Mouse (Mus musculus) embryonic facial prominence, embryonic 12.5 days (tissue): ENCODE data around the gene Rasal1. TPM values are rescaled to one million over a fixed set of nuclear protein-coding genes. Genes with fewer than 3 reads are reported as not detected.
A peak's percentile ranks its signal among the peaks of the same experiment; 100 is the strongest.

Experiments used
- ATAC-seq: fragments of 200-750 bp; cut with Nextera tagmentation; 2 replicates; pipeline ENCODE4 v1.8.0; 2017; ENCODE audit not compliant: insufficient number of reproducible peaks, insufficient read depth, low FRiP score, low TSS enrichment
- H3K27ac ChIP-seq: fragments of 300-500 bp; sonication (generic); 2 replicates; pipeline ENCODE4 v1.5.1; 2016; ENCODE audit warnings: mild to moderate bottlenecking
- H3K27me3 ChIP-seq: fragments of 300-500 bp; sonication (generic); 2 replicates; pipeline ENCODE4 v1.6.1; 2016; ENCODE audit warnings: mild to moderate bottlenecking, moderate library complexity
- H3K36me3 ChIP-seq: fragments of 300-500 bp; sonication (generic); 2 replicates; pipeline ENCODE4 v1.6.1; 2016; ENCODE audit warnings: mild to moderate bottlenecking
- H3K4me1 ChIP-seq: fragments of 300-500 bp; sonication (generic); 2 replicates; pipeline ENCODE4 v1.6.1; 2016
- H3K4me2 ChIP-seq: fragments of 300-500 bp; sonication (generic); replicated peaks from 2 replicates; pipeline ENCODE4 v1.6.1; 2016; ENCODE audit warnings: mild to moderate bottlenecking, moderate library complexity
- H3K4me3 ChIP-seq: fragments of 300-500 bp; sonication (generic); 2 replicates; pipeline ENCODE4 v1.5.1; 2016; ENCODE audit warnings: mild to moderate bottlenecking
- H3K9ac ChIP-seq: fragments of 300-500 bp; sonication (generic); 2 replicates; pipeline ENCODE4 v1.6.1; 2016; ENCODE audit warnings: mild to moderate bottlenecking, moderate library complexity
- H3K9me3 ChIP-seq: fragments of 300-500 bp; sonication (generic); 2 replicates; pipeline ENCODE4 v1.6.1; 2016; ENCODE audit warnings: mild to moderate bottlenecking, moderate library complexity
- WGBS: fragments of 180-500 bp; shearing (Covaris S2); methylation state at CpG from one replicate; pipeline ENCODE4 v1.1.7; 2016; 5-methylcytosine and 5-hydroxymethylcytosine counted together
- polyA plus RNA-seq: library from polyadenylated mRNA; unstranded; fragments of >200 nt; fragmentation: Nextera tagmentation; extraction: Ambion mirVana; gene quantifications from 2 replicates; pipeline ENCODE4 v1.2.1, GENCODE M21; 2016

Rasal1 gene
- polyA plus RNA-seq, 1 experiment from 2014 or later: 0.26 TPM

- no peak overlapping the region for H3K27ac ChIP-seq
- no peak for ATAC-seq
- WGBS: 67% methylated on average over 6 of the region's 6 CpGs
- no peak overlapping the region for H3K9ac ChIP-seq
- H3K4me3 ChIP-seq: no peak overlapping the region
- H3K4me2 ChIP-seq: no peak overlapping the region
- peaks cover 9% of the 10 kb centered on the region for H3K4me1 ChIP-seq
- H3K27me3 ChIP-seq: peaks cover 47% of the 10 kb centered on the region
- H3K9me3 ChIP-seq: no peaks in the 10 kb centered on the region
- H3K36me3 ChIP-seq: no peaks in the 10 kb centered on the region
These were observed 2.8 kb upstream of the Rasal1 start for GRCm38 (mm10) chr5:120645851-120646250.

- 63% methylated on average over 4 of the region's 4 CpGs for WGBS
- Histone ChIP-seq H3K4me3 (no peak overlapping the region), H3K4me1 (peaks cover 9% of the 10 kb centered on the region), H3K36me3 (no peaks in the 10 kb centered on the region), H3K27me3 (peaks cover 55% of the 10 kb centered on the region), H3K27ac (no peak overlapping the region), H3K4me2 (no peak overlapping the region), H3K9me3 (no peaks in the 10 kb centered on the region), H3K9ac (no peak overlapping the region)
- no peak for ATAC-seq
These were observed 1.3 kb upstream of the Rasal1 start for GRCm38 (mm10) chr5:120647361-120647760.

GRCm38 (mm10) chr5:120647814-120648491 is 659 bp upstream of the Rasal1 start:
- H3K4me2 ChIP-seq: no peak overlapping the region; the same call in 1 of the 2 replicates
- whole genome bisulfite sequencing: 40% methylated on average over 12 of the region's 12 CpGs
- peaks cover 9% of the 10 kb centered on the region for H3K4me1 ChIP-seq
- H3K9me3 ChIP-seq: no peaks in the 10 kb centered on the region
- no peak for ATAC-seq
- no peak overlapping the region for H3K27ac ChIP-seq
- H3K36me3 ChIP-seq: no peaks in the 10 kb centered on the region
- H3K4me3 ChIP-seq: peak overlapping the region; percentile 26; the same call in 1 of the 2 replicates
- no peak overlapping the region for H3K9ac ChIP-seq
- H3K27me3 ChIP-seq: peaks cover 59% of the 10 kb centered on the region

GRCm38 (mm10) chr5:120649374-120649933 is 842 bp downstream of the Rasal1 start:
- 6% methylated on average over 21 of the region's 21 CpGs for WGBS

GRCm38 (mm10) chr5:120649938-120650337 is 1.3 kb downstream of the Rasal1 start:
- Histone ChIP-seq H3K4me2 (no peak overlapping the region), H3K27ac (no peak overlapping the region), H3K4me1 (peaks cover 9% of the 10 kb centered on the region), H3K9ac (no peak overlapping the region), H3K27me3 (peaks cover 64% of the 10 kb centered on the region), H3K36me3 (no peaks in the 10 kb centered on the region), H3K9me3 (no peaks in the 10 kb centered on the region), H3K4me3 (no peak overlapping the region)
- no peak for ATAC-seq
- 18% methylated on average over 13 of the region's 13 CpGs for WGBS

More at GRCm38 (mm10) chr5:120649374-120649933, 842 bp downstream of the Rasal1 start:
- H3K9me3 ChIP-seq: no peaks in the 10 kb centered on the region
- peaks cover 9% of the 10 kb centered on the region for H3K4me1 ChIP-seq
- H3K4me2 ChIP-seq: peak overlapping the region; percentile 45
- H3K4me3 ChIP-seq: peak overlapping the region; percentile 26
- H3K27me3 ChIP-seq: peaks cover 62% of the 10 kb centered on the region
- ATAC-seq: no peak
- H3K36me3 ChIP-seq: no peaks in the 10 kb centered on the region
- no peak overlapping the region for H3K27ac ChIP-seq
- H3K9ac ChIP-seq: no peak overlapping the region

- H3K4me1 ChIP-seq: peaks cover 9% of the 10 kb centered on the region
- H3K9ac ChIP-seq: no peak overlapping the region
- H3K9me3 ChIP-seq: no peaks in the 10 kb centered on the region
- peaks cover 60% of the 10 kb centered on the region for H3K27me3 ChIP-seq
- no peak for ATAC-seq
- H3K4me3 ChIP-seq: no peak overlapping the region
- H3K27ac ChIP-seq: no peak overlapping the region
- WGBS: 49% methylated on average over 5 of the region's 5 CpGs
- no peak overlapping the region for H3K4me2 ChIP-seq
- no peaks in the 10 kb centered on the region for H3K36me3 ChIP-seq
These were observed 2.6 kb downstream of the Rasal1 start for GRCm38 (mm10) chr5:120651230-120651629.

- peaks cover 45% of the 10 kb centered on the region for H3K27me3 ChIP-seq
- 77% methylated on average over 28 of the region's 28 CpGs for WGBS
- H3K36me3 ChIP-seq: no peaks in the 10 kb centered on the region
- H3K9me3 ChIP-seq: no peaks in the 10 kb centered on the region
- no peak for ATAC-seq
- H3K4me2 ChIP-seq: no peak overlapping the region
- no peak overlapping the region for H3K9ac ChIP-seq
- no peak overlapping the region for H3K27ac ChIP-seq
- H3K4me1 ChIP-seq: peaks cover 9% of the 10 kb centered on the region
- H3K4me3 ChIP-seq: no peak overlapping the region
These were observed 4.5 kb downstream of the Rasal1 start for GRCm38 (mm10) chr5:120652915-120653701.

GRCm38 (mm10) chr5:120653873-120654272 is 5.3 kb downstream of the Rasal1 start:
- 84% methylated on average over 2 of the region's 2 CpGs for WGBS
- H3K4me2 ChIP-seq: no peak overlapping the region

GRCm38 (mm10) chr5:120656281-120656751 is 7.7 kb downstream of the Rasal1 start:
- Histone ChIP-seq H3K4me2 (no peak overlapping the region), H3K9ac (no peak overlapping the region), H3K9me3 (no peaks in the 10 kb centered on the region), H3K27ac (no peak overlapping the region), H3K36me3 (no peaks in the 10 kb centered on the region), H3K4me3 (no peak overlapping the region), H3K4me1 (no peaks in the 10 kb centered on the region), H3K27me3 (peaks cover 24% of the 10 kb centered on the region)
- 85% methylated on average over 12 of the region's 12 CpGs for WGBS
- ATAC-seq: no peak

More at GRCm38 (mm10) chr5:120653873-120654272, 5.3 kb downstream of the Rasal1 start:
- Histone ChIP-seq H3K27ac (no peak overlapping the region), H3K4me1 (peaks cover 3% of the 10 kb centered on the region), H3K36me3 (no peaks in the 10 kb centered on the region), H3K9me3 (no peaks in the 10 kb centered on the region), H3K27me3 (peaks cover 41% of the 10 kb centered on the region), H3K4me3 (no peak overlapping the region), H3K9ac (no peak overlapping the region)
- no peak for ATAC-seq

GRCm38 (mm10) chr5:120660816-120661215 is 12.2 kb downstream of the Rasal1 start:
- Histone ChIP-seq H3K36me3 (no peaks in the 10 kb centered on the region), H3K4me3 (no peak overlapping the region), H3K4me2 (no peak overlapping the region), H3K9ac (no peak overlapping the region), H3K27ac (no peak overlapping the region), H3K9me3 (no peaks in the 10 kb centered on the region), H3K27me3 (0 out of 2 replicates have a peak, but pooled peaks cover 19% of the 10 kb centered on the region), H3K4me1 (no peaks in the 10 kb centered on the region)
- 63% methylated on average over 5 of the region's 5 CpGs for WGBS
- ATAC-seq: no peak

GRCm38 (mm10) chr5:120664888-120665287 is 16.3 kb downstream of the Rasal1 start:
- no peak overlapping the region for H3K27ac ChIP-seq
- WGBS: 70% methylated on average over 2 of the region's 2 CpGs
- no peaks in the 10 kb centered on the region for H3K36me3 ChIP-seq
- H3K9me3 ChIP-seq: no peaks in the 10 kb centered on the region
- ATAC-seq: no peak
- no peak overlapping the region for H3K4me3 ChIP-seq
- H3K9ac ChIP-seq: no peak overlapping the region
- peaks cover 22% of the 10 kb centered on the region; the same call in 1 of the 2 replicates for H3K27me3 ChIP-seq
- no peak overlapping the region for H3K4me2 ChIP-seq
- H3K4me1 ChIP-seq: no peaks in the 10 kb centered on the region
